18 mouse cellular contexts compared by ENCODE assay signal in the genomic region with DNA sequence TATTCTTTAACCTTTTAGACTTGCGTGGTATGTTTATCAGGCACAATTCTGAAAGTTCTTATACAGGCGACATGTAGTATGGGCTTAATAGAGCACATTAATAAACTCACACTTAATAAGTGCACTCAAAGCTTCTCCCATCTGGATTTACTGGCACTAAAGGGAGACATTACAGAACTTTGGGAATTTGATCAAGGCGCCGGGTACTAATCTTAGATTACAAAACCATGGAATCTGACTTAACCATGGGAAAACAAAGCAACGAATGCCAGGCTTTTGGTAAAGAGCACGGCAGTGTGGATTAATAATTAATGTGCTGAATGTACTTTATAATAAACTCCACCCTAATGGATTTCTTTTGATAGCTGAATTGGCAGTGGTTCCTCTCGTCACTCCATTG.
"Had no signal": no experiment of that assay in that cellular context is flagged by ENCODE, and none has a peak within 500 bp of the region (broad histone marks: within the 10 kb centered on the region; RNA-seq: fewer than 3 reads in every experiment).

No protein-coding gene starts in this region.

- H3K36me3 ChIP-seq: kidney, embryonic 15.5 days; limb, embryonic 12.5 days; limb, embryonic 15.5 days; liver, embryonic 13.5 days; midbrain, embryonic 12.5 days; midbrain, embryonic 15.5 days; neural tube, embryonic 12.5 days; neural tube, embryonic 15.5 days; stomach, embryonic 15.5 days had no signal

- H3K4me3 ChIP-seq: kidney, embryonic 15.5 days; limb, embryonic 12.5 days; limb, embryonic 15.5 days; liver, embryonic 13.5 days; midbrain, embryonic 12.5 days; midbrain, embryonic 15.5 days; neural tube, embryonic 12.5 days; neural tube, embryonic 15.5 days; stomach, embryonic 15.5 days had no signal

- H3K4me2 ChIP-seq: kidney, embryonic 15.5 days; limb, embryonic 12.5 days; limb, embryonic 15.5 days; liver, embryonic 13.5 days; midbrain, embryonic 12.5 days; midbrain, embryonic 15.5 days; neural tube, embryonic 12.5 days; neural tube, embryonic 15.5 days; stomach, embryonic 15.5 days had no signal

- DNase-seq: kidney, adult 11 months; kidney, adult 8-10 months; kidney, postnatal 10 days; kidney, postnatal 36 days; left cerebral cortex, postnatal 4 days; liver, embryonic 13.5 days; right cerebral cortex, adult 18-20 months; right cerebral cortex, postnatal 25 days; spleen, adult 18-20 months; thymus, postnatal 25 days had no signal

- H3K4me1 ChIP-seq: kidney, embryonic 15.5 days; limb, embryonic 12.5 days; limb, embryonic 15.5 days; liver, embryonic 13.5 days; midbrain, embryonic 12.5 days; midbrain, embryonic 15.5 days; neural tube, embryonic 12.5 days; neural tube, embryonic 15.5 days; stomach, embryonic 15.5 days had no signal

- H3K9ac ChIP-seq: kidney, embryonic 15.5 days; limb, embryonic 12.5 days; limb, embryonic 15.5 days; liver, embryonic 13.5 days; midbrain, embryonic 12.5 days; midbrain, embryonic 15.5 days; neural tube, embryonic 12.5 days; neural tube, embryonic 15.5 days; stomach, embryonic 15.5 days had no signal

- H3K9me3 ChIP-seq: kidney, embryonic 15.5 days; limb, embryonic 12.5 days; limb, embryonic 15.5 days; liver, embryonic 13.5 days; midbrain, embryonic 12.5 days; midbrain, embryonic 15.5 days; neural tube, embryonic 12.5 days; neural tube, embryonic 15.5 days; stomach, embryonic 15.5 days had no signal

- H3K27me3 ChIP-seq: kidney, embryonic 15.5 days; limb, embryonic 12.5 days; limb, embryonic 15.5 days; liver, embryonic 13.5 days; midbrain, embryonic 12.5 days; midbrain, embryonic 15.5 days; neural tube, embryonic 12.5 days; neural tube, embryonic 15.5 days; stomach, embryonic 15.5 days had no signal

- ATAC-seq: midbrain, embryonic 15.5 days had no signal

- H3K27ac ChIP-seq: kidney, embryonic 15.5 days; limb, embryonic 12.5 days; limb, embryonic 15.5 days; liver, embryonic 13.5 days; midbrain, embryonic 12.5 days; midbrain, embryonic 15.5 days; neural tube, embryonic 12.5 days; neural tube, embryonic 15.5 days; stomach, embryonic 15.5 days had no signal
